Mouse (Mus musculus) mature B cell (primary cell): ENCODE results near the gene Arhgap44.

Experiments
- in situ Hi-C: fragments of 300-500 bp; cut with MboI; formaldehyde crosslinking; loops from 2 replicates; pipeline ENCODE4 v1.14.3; 2019

The Arhgap44 gene

GRCm38 (mm10) chr11:65006047-65006446, 156.7 kb downstream of the Arhgap44 start:
- in situ Hi-C loops: no loop called here

GRCm38 (mm10) chr11:65004836-65005235, 157.9 kb downstream of the Arhgap44 start:
- in situ Hi-C loops: no loop called here

DNA sequence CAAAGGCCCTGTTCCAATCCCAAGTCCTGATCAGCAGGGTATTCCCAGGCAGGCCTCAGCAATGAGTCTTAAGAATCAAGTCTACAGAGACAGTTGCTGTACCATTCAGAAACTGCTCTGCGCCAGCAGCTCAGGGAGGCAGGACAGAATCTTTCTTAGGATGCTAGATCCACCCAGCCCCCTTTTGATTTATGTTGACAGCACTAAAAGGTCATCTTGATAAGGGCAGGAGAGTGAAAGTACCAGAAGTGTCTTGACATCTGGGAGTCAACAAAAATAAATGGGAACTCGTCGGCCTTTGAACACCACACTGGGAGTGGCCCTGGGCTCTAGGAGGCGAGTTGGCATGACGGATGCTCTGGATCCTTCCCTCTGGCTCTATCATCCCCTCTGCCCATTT, 159.2 kb downstream of the Arhgap44 start:
- in situ Hi-C loops: no loop called here

DNA sequence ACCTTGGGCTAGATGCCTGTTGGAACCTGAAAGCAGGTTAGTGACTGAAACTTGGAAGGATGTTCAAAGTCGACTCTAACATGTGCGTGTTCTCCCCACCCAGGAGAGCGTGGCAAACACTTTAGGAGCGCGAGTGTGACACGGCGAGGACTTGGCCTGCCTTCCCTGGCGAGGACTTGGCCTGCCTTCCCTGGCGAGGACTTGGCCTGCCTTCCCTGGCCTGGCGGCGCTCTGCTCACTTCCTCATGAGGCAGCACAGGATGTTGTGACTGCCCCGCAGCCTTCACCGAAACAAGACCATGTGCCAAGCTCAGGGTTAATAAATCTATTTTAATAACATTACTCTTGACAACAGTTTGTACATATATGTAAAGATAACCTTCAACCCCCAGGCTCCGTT, 161.0 kb downstream of the Arhgap44 start:
- in situ Hi-C loops: no loop called here

- in situ Hi-C loops: no loop called here
Measured at GRCm38 (mm10) chr11:64999685-65000084, 163.1 kb downstream of the Arhgap44 start.

GRCm38 (mm10) chr11:64998439-64998838, 164.3 kb downstream of the Arhgap44 start:
- in situ Hi-C loops: no loop called here

DNA sequence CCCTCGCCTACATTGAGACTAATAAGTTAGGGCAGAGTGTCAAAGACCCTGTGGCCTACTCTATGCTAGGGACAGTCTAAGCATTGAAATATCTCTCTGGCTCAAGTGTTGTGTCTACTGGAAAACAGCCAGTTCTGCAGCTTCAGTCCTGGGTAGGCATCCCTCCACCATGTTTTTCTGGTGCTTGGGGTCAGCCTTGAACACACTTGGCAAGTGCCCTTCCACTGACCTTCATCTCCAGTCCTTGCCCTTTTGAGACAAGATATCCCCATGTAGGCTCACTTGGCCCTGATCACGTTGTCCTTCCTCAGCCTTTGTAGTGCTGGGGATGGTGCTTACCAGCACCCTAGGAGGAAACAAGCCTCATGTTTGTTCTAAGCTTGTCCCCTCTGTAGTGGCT, 174.2 kb downstream of the Arhgap44 start:
- in situ Hi-C loops: no loop called here

DNA sequence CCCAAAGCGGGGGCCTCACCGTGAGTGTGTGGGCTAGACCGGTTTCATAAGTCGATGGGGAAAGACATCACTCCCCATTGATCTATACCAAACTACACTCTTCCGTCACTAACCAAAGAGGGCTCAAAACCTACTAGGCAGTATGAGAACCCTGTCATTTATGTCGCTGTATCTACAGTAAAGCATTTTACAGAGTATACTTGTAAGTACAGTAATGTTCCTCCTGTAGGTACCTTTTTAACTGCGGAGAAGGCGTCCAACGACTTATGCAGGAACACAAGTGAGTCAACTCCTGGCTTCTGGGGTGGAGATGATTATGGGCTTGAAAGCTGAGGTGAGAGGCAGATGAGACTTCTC, 183.3 kb downstream of the Arhgap44 start:
- in situ Hi-C loops: no loop called here

GRCm38 (mm10) chr11:64978720-64979488, 183.9 kb downstream of the Arhgap44 start, which contains the start of gene Elac2:
Gene Elac2 (plus strand): TSS chr11:64979038.
- in situ Hi-C loops: no loop called here

- in situ Hi-C loops: no loop called here
Measured at GRCm38 (mm10) chr11:64972418-64972817, 190.3 kb downstream of the Arhgap44 start.

DNA sequence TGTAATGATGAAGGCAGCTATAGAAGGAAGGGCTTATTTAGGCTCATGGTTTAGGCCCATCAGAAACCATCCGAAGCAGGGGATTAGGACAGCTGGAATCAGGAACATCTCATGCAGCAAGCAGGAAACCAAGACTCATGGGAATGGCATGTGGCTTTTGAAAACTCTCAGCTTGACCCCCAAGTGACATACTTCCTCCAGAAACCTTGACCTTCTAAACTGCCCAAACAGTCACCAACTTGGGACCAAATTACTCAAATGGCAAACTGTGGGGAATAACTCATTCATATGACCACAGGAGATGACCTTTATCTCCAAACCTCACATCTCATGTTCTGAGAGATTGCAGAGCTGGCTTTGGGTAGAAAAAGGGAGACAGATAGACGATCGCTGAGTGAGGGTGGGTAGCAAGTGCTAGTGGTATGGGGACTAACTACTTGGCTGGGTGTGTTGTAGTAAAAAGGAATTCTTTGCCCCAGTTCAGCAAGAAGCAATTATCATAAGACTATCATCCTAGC, 191.2 kb downstream of the Arhgap44 start:
- in situ Hi-C loops: no loop called here

DNA sequence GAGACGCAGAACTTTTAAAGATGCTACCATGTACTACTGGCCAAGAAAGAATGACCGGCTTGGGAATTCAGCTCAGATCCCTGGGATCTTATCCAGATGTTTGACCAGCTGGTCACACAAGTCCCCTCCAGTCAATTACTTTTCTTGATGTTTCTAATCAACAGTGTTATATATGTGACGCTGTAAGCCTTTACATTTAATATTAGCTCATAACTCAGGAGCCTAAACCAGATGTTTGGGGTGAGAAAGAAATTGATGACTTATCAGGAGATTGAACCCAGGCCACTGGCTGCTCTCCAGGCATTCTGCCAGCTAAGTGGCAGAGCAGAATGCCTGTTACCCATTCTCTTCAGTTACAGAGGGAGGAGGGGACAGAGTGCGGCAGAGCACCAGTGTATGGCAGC, 193.8 kb downstream of the Arhgap44 start:
- in situ Hi-C loops: no loop called here

GRCm38 (mm10) chr11:64968507-64968906, 194.3 kb downstream of the Arhgap44 start:
- in situ Hi-C loops: no loop called here

DNA sequence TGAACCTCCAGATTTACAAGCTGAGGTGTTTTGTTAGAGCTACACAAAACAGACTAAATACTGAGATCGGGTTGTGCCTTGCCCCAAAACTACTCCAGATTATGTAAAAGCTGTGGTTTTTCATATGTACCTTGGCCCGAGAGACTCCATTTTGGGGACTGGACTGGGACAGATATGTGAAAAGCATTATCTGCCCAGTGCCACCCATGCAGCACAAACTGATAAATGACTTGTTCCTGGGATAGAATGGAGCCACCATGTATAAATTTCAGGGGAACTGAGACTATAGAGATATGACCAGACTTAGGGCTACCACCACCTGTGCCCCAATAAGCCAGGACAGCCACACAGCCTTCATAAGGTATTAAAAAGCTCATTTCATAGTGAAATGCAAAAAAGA, 200.1 kb downstream of the Arhgap44 start:
- in situ Hi-C loops: no loop called here

- in situ Hi-C loops: no loop called here
Measured at GRCm38 (mm10) chr11:64956962-64957729, 205.6 kb downstream of the Arhgap44 start.
